Mouse (Mus musculus) cerebellum, adult 2 months (tissue): ENCODE data around the gene N4bp2. TPM values are rescaled to one million over a fixed set of nuclear protein-coding genes. Genes with fewer than 3 reads are reported as not detected.

ENCODE experiments used
- DNase-seq, 2 experiments: peaks; one replicate each; pipeline ENCODE4 v3.0.0; 2021
- H3K27ac ChIP-seq: fragments of 200-500 bp; 2 replicates; pipeline ENCODE4 v1.5.1; 2012; ENCODE audit warnings: low read length, control low read depth, inconsistent platforms; ENCODE audit not compliant: insufficient read depth
- H3K27me3 ChIP-seq: fragments of 200-500 bp; 2 replicates; pipeline ENCODE4 v1.6.1; 2012; ENCODE audit warnings: inconsistent platforms, mild to moderate bottlenecking, low read length, moderate library complexity; ENCODE audit not compliant: control insufficient read depth, insufficient read depth
- H3K4me1 ChIP-seq: fragments of 200-500 bp; 2 replicates; pipeline ENCODE4 v1.6.1; 2011; ENCODE audit warnings: low read length; ENCODE audit not compliant: control insufficient read depth, insufficient read depth
- H3K4me3 ChIP-seq: fragments of 200-500 bp; replicated peaks from 2 replicates; pipeline ENCODE3; 2011; ENCODE audit warnings: mild to moderate bottlenecking, low read depth, low read length, control low read depth; ENCODE audit not compliant: insufficient read depth
- CTCF ChIP-seq: fragments of 200-500 bp; IDR thresholded peaks from 2 replicates; pipeline ENCODE4 v1.5.1; 2011; ENCODE audit warnings: low read depth, mild to moderate bottlenecking, control low read depth, low read length, moderate library complexity, borderline replicate concordance; ENCODE audit not compliant: insufficient read depth
- POLR2A ChIP-seq: fragments of 200-500 bp; IDR thresholded peaks from 2 replicates; pipeline ENCODE4 v1.6.1; 2011; ENCODE audit warnings: low read length, control low read depth, borderline replicate concordance; ENCODE audit not compliant: insufficient read depth
- WGBS: fragments of 180-500 bp; shearing (Covaris S2); methylation state at CpG from one replicate; pipeline ENCODE4 v1.1.7; 2018; 5-methylcytosine and 5-hydroxymethylcytosine counted together
- polyA plus RNA-seq: library from polyadenylated mRNA; depleted of rRNA; stranded (reverse); fragments of >200 nt; gene quantifications from 2 replicates; pipeline ENCODE4 v1.2.3, GENCODE M21; 2012

Gene N4bp2
- polyA plus RNA-seq, 1 experiment, result 5.7 TPM

DNA sequence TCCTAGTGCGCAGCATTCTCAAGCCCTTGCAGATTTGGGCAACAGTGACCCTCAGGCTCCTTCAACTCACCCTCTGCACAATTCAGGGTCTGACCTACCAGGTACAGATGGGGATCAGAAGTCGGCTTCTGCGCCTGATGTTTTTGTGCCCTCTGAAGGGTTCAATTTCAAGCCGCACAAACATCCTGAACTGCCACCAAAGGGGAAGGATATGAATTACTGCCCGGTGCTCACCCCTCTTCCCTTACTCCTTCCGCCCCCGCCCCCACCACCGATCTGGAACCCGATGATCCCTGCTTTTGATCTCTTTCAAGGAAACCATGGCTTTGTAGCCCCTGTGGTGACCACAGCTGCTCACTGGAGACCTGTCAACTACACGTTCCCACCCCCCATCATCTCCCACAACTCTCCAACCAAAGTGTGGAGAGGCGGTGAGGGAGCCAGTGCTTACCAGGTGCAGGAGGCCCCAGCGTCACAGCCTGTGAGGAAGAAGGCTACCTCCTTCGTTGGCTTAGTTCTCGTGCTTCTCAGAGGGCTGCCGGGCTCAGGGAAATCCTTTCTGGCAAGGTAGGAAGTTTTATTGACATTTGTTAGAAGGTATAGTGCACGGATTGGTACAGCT lies 27.4 kb downstream of the N4bp2 start:
- Histone ChIP-seq H3K4me1 (no peaks in the 10 kb centered on the region), H3K4me3 (no peak overlapping the region), H3K27me3 (no peaks in the 10 kb centered on the region), H3K27ac (no peak overlapping the region)
- 69% methylated on average over 16 of the region's 16 CpGs for WGBS
- TF ChIP-seq CTCF (no peak), POLR2A (no peak)
- no peak for DNase-seq

DNA sequence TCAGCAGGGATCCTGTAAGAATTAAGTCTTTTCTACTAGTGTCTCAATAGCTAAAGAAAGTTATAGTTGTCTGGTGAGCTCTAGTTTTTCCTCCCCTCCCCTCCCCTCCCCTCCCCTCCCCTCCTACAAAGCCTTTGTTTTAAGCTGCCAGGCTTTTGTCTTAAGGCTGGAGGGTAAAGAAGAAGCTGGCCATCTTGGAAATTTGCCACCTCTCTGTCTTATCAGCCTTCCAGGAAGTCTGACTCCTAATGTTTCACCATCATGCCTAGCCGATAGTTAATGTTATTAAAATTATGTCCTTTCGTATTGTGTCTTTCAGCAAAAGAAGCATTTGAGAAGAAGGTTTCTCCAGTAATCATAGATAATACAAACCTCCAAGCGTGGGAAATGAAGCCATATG lies 30.9 kb downstream of the N4bp2 start:
- H3K4me3 ChIP-seq, result no peak overlapping the region
- no peak overlapping the region for H3K27ac ChIP-seq
- no peak for DNase-seq
- 84% methylated on average over 3 of the region's 3 CpGs for WGBS
- H3K27me3 ChIP-seq, result no peaks in the 10 kb centered on the region
- TF ChIP-seq CTCF (no peak), POLR2A (no peak)
- H3K4me1 ChIP-seq, result no peaks in the 10 kb centered on the region

DNA sequence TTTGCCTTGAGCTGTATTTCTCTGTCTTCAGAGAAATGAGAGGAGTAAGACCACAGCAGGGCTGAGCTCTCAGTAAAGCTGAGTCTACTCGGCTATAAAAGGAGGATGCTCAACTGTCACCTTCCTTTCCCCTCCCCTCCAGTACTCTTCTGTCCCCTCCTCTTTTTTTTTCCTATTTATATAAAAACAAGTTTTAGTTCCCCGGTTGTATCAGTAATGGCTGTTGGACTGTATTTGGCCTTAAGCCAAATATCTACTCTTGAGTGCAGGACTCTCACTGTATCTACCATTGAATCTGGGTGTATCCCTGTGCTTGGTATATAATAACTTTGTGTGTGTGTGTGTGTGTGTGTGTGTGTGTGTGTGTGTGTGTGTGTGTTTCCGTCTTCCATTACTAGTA lies 31.4 kb downstream of the N4bp2 start:
- H3K27ac ChIP-seq, result no peak overlapping the region
- no peaks in the 10 kb centered on the region for H3K4me1 ChIP-seq
- H3K4me3 ChIP-seq, result no peak overlapping the region
- WGBS, result 80% methylated on average over 3 of the region's 3 CpGs
- H3K27me3 ChIP-seq, result no peaks in the 10 kb centered on the region
- DNase-seq, result no peak
- TF ChIP-seq POLR2A (no peak), CTCF (no peak)

DNA sequence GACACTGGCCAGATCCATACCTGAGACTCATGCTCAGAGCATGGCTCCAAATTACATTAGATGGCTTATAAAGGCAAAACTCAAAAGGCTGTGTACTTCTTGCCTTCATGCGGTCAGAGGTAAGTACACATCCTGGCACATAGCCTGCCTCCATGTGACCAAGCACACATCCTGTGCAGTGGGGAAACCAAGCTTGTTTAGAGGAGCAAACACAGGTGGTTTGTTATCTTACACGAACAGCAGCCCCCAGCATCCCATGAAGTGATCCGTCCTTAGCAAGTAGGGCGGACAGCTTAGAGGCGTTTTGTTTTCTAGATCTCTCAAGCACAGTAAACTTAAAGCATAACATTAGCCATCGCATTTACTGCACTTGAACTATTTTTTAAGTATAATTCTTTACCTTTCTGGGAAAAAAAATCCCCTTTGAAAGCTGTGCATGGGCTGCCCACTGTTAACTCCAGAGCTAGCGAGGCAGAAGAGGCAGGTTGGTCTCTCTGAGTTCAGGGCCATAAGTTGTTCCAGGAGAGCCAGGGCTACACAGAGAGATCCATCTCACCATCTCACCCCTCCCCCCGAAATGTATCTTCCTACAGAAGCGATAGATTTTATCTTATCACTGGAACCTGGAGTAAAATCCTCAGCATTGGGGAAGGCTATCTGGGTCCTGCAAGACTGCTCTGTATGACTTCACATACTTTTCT lies 32.1 kb downstream of the N4bp2 start:
- DNase-seq, result no peak
- no peak for TF ChIP-seq POLR2A
- TF ChIP-seq CTCF, result no peak
- Histone ChIP-seq H3K27ac (no peak overlapping the region), H3K4me1 (no peaks in the 10 kb centered on the region), H3K27me3 (no peaks in the 10 kb centered on the region), H3K4me3 (no peak overlapping the region)
- WGBS, result 97% methylated on average over 9 of the region's 9 CpGs

DNA sequence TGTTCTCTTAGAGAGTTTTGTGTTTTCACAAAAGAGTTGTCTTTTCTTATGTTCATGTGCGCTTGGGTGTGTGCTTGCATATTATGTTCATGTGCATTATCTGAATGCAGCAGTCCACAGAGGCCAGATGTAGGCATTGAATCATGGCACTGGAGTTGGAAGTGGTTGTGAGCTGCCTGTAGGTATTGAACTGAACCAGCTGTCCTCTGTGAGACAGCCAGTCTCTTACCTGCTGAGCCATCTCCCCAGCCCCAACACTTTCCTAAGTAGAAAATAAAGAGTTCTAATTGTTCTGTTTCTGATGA lies 32.6 kb downstream of the N4bp2 start:
- H3K4me3 ChIP-seq, result no peak overlapping the region
- no peak for DNase-seq
- H3K4me1 ChIP-seq, result no peaks in the 10 kb centered on the region
- no peaks in the 10 kb centered on the region for H3K27me3 ChIP-seq
- WGBS, result 97% methylated on average over 1 of the region's 1 CpGs
- no peak for TF ChIP-seq CTCF
- TF ChIP-seq POLR2A, result no peak
- no peak overlapping the region for H3K27ac ChIP-seq

DNA sequence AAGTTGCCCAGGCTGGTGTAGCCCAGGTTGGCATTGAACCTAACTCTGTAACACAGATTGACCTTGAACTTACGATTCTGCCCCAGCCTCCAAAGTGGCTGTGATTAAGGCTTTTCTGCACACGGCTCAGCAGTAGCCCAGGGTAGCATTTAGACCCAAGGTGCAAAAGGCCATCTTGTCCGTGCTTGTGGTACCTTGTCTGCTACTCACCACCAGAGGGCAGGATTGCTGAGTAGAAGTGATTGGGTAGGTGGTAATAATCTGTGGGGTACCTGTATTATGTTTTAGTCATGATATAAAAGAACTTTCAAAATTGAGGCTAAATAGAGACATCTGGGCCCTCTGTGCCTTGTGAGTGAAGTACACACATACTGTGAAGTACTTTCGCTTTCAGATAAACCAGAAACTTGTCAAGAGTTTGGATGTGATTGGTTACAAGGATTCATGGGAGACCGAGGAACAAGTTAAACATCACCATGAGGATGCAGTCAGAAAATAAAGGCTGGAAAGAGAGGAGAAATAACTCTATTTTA lies 60.3 kb downstream of the N4bp2 start:
- Histone ChIP-seq H3K27ac (no peak overlapping the region), H3K27me3 (no peaks in the 10 kb centered on the region), H3K4me3 (no peak overlapping the region), H3K4me1 (no peaks in the 10 kb centered on the region)
- DNase-seq, result peak in 1 of 2 experiments; percentile 2
- WGBS, result 77% methylated on average over 5 of the region's 5 CpGs
- TF ChIP-seq CTCF (peak; percentile 41; the same call in 1 of the 2 replicates), POLR2A (no peak)

DNA sequence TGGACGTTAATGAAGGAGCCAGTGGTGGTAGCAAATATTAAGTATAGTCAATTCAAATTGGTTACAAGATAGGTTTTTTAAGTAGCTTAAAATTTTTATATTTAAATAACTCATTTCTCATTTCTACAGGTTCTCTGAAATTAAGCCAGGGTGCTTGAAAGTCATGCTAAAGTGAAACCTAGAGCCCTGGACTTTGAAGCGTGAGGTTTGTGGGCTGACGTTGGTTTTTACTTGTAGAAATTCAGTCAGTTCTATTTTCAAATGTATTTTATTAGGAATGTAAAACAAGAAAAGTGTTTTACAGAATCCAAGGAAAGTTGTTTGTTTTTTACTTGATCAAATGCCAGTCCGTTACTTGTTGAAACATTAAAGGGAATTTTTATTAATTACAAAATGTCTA lies 63.2 kb downstream of the N4bp2 start:
- Histone ChIP-seq H3K27me3 (no peaks in the 10 kb centered on the region), H3K27ac (no peak overlapping the region), H3K4me1 (no peaks in the 10 kb centered on the region), H3K4me3 (no peak overlapping the region)
- DNase-seq, result no peak
- TF ChIP-seq POLR2A, result no peak
- no peak for TF ChIP-seq CTCF
- WGBS, result 95% methylated on average over 4 of the region's 4 CpGs

DNA sequence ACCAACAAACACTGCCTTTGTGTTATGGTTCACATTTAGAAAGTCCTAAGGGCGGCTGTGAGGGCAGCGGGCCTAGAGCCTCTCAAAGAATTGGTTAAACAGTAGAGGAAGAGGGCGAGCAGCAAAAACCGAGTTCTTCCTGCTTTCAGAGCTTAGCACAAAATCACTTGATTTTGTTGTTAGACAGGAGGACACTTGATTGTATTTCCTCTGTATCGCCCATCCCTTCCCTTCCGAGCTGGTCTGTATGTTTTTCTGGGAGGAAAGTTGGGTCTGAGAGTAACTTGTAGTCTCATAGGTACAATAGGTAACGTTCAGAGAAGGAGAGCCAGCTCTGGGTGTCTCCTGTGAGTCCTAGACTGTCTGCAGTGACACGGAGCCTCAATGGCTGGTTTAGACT lies 63.8 kb downstream of the N4bp2 start:
- DNase-seq, result no peak
- H3K4me1 ChIP-seq, result no peaks in the 10 kb centered on the region
- no peak overlapping the region for H3K4me3 ChIP-seq
- H3K27ac ChIP-seq, result no peak overlapping the region
- WGBS, result 92% methylated on average over 8 of the region's 8 CpGs
- TF ChIP-seq POLR2A (no peak), CTCF (no peak)
- no peaks in the 10 kb centered on the region for H3K27me3 ChIP-seq
